Mouse (Mus musculus) kidney, embryonic 14.5 days (tissue): Measurements from ENCODE around the gene Bcar3. TPM values are rescaled to one million over a fixed set of nuclear protein-coding genes. Genes with fewer than 3 reads are reported as not detected.

Source experiments
- ATAC-seq: fragments of 200-750 bp; cut with Nextera tagmentation; 2 replicates; pipeline ENCODE4 v1.8.0; 2017; ENCODE audit warnings: moderate number of reproducible peaks, mild to moderate bottlenecking, moderate TSS enrichment, moderate library complexity; ENCODE audit not compliant: low FRiP score, low TSS enrichment
- H3K27ac ChIP-seq: fragments of 300-500 bp; sonication (generic); 2 replicates; pipeline ENCODE4 v1.5.1; 2014; ENCODE audit warnings: low read depth, mild to moderate bottlenecking, low read length, moderate library complexity, mixed read lengths
- H3K27me3 ChIP-seq: fragments of 300-500 bp; sonication (generic); 2 replicates; pipeline ENCODE4 v1.6.1; 2014; ENCODE audit warnings: mild to moderate bottlenecking, low read length; ENCODE audit not compliant: control insufficient read depth, insufficient read depth
- H3K36me3 ChIP-seq: fragments of 300-500 bp; sonication (generic); 2 replicates; pipeline ENCODE4 v1.6.1; 2014; ENCODE audit warnings: low read length, mixed read lengths; ENCODE audit not compliant: control insufficient read depth, insufficient read depth
- H3K4me1 ChIP-seq: fragments of 300-500 bp; sonication (generic); 2 replicates; pipeline ENCODE4 v1.6.1; 2014; ENCODE audit warnings: low read length, mixed read lengths; ENCODE audit not compliant: control insufficient read depth, insufficient read depth
- H3K4me2 ChIP-seq: fragments of 300-500 bp; sonication (generic); replicated peaks from 2 replicates; pipeline ENCODE4 v1.6.1; 2014; ENCODE audit warnings: low read depth, mild to moderate bottlenecking, low read length
- H3K4me3 ChIP-seq: fragments of 300-500 bp; sonication (generic); 2 replicates; pipeline ENCODE4 v1.5.1; 2014; ENCODE audit warnings: mild to moderate bottlenecking, low read length
- H3K9ac ChIP-seq: fragments of 300-500 bp; sonication (generic); 2 replicates; pipeline ENCODE4 v1.6.1; 2014; ENCODE audit warnings: low read depth, mild to moderate bottlenecking, low read length, moderate library complexity
- H3K9me3 ChIP-seq: fragments of 300-500 bp; sonication (generic); 2 replicates; pipeline ENCODE4 v1.6.1; 2016; ENCODE audit warnings: low read length; ENCODE audit not compliant: control insufficient read depth
- WGBS: fragments of 180-500 bp; shearing (Covaris S2); extraction: QIAGEN DNeasy Blood & Tissue Kit; methylation state at CpG from one replicate; pipeline ENCODE4 v1.1.7; 2014; 5-methylcytosine and 5-hydroxymethylcytosine counted together
- polyA plus RNA-seq: library from polyadenylated mRNA; unstranded; fragments of >200 nt; fragmentation: Nextera tagmentation; extraction: Ambion mirVana; gene quantifications from 2 replicates; pipeline ENCODE4 v1.2.1, GENCODE M21; 2014

Bcar3 gene
- polyA plus RNA-seq, 1 experiment from 2014 or later: 13.7 TPM

GRCm38 (mm10) chr3:122457723-122458122 lies 163.8 kb downstream of the Bcar3 start:
- H3K4me1 ChIP-seq: peaks cover 17% of the 10 kb centered on the region
- WGBS: 65% methylated on average over 1 of the region's 1 CpGs

GRCm38 (mm10) chr3:122458743-122459142 lies 164.8 kb downstream of the Bcar3 start:
- Histone ChIP-seq H3K4me2 (no peak overlapping the region), H3K27me3 (no peaks in the 10 kb centered on the region), H3K9me3 (no peaks in the 10 kb centered on the region), H3K36me3 (no peaks in the 10 kb centered on the region), H3K27ac (no peak overlapping the region), H3K4me3 (no peak overlapping the region), H3K4me1 (peaks cover 23% of the 10 kb centered on the region), H3K9ac (no peak overlapping the region)
- WGBS: 58% methylated on average over 8 of the region's 8 CpGs
- no peak for ATAC-seq

More at GRCm38 (mm10) chr3:122457723-122458122, 163.8 kb downstream of the Bcar3 start:
- H3K27me3 ChIP-seq: no peaks in the 10 kb centered on the region
- H3K4me2 ChIP-seq: no peak overlapping the region
- no peak overlapping the region for H3K9ac ChIP-seq
- no peak overlapping the region for H3K27ac ChIP-seq
- no peak for ATAC-seq
- H3K36me3 ChIP-seq: no peaks in the 10 kb centered on the region
- no peak overlapping the region for H3K4me3 ChIP-seq
- H3K9me3 ChIP-seq: no peaks in the 10 kb centered on the region

- Histone ChIP-seq H3K4me2 (no peak overlapping the region), H3K9me3 (no peaks in the 10 kb centered on the region), H3K4me1 (peaks cover 23% of the 10 kb centered on the region), H3K27me3 (no peaks in the 10 kb centered on the region), H3K9ac (no peak overlapping the region), H3K36me3 (no peaks in the 10 kb centered on the region), H3K4me3 (no peak overlapping the region), H3K27ac (peak overlapping the region; percentile 30; the same call in 1 of the 2 replicates)
- ATAC-seq: no peak
- 54% methylated on average over 8 of the region's 8 CpGs for WGBS
Observed at GRCm38 (mm10) chr3:122460848-122461511, 167.0 kb downstream of the Bcar3 start.

GRCm38 (mm10) chr3:122461512-122461881 lies 167.6 kb downstream of the Bcar3 start:
- no peak overlapping the region for H3K4me2 ChIP-seq
- H3K27ac ChIP-seq: peak overlapping the region; percentile 30; the same call in 1 of the 2 replicates
- WGBS: 78% methylated on average over 11 of the region's 11 CpGs
- no peaks in the 10 kb centered on the region for H3K27me3 ChIP-seq
- H3K36me3 ChIP-seq: no peaks in the 10 kb centered on the region
- peaks cover 23% of the 10 kb centered on the region for H3K4me1 ChIP-seq
- no peak overlapping the region for H3K4me3 ChIP-seq
- ATAC-seq: no peak
- no peak overlapping the region for H3K9ac ChIP-seq
- H3K9me3 ChIP-seq: no peaks in the 10 kb centered on the region

- peak; percentile 63 for ATAC-seq
- Histone ChIP-seq H3K36me3 (no peaks in the 10 kb centered on the region), H3K27me3 (no peaks in the 10 kb centered on the region), H3K4me2 (no peak overlapping the region), H3K4me1 (peaks cover 23% of the 10 kb centered on the region), H3K27ac (0 out of 2 replicates have a peak overlapping the region, but pooled peaks have one; percentile 4), H3K9ac (no peak overlapping the region), H3K4me3 (no peak overlapping the region), H3K9me3 (no peaks in the 10 kb centered on the region)
- 49% methylated on average over 18 of the region's 18 CpGs for WGBS
Observed at GRCm38 (mm10) chr3:122461932-122462871, 168.3 kb downstream of the Bcar3 start.

- WGBS: 75% methylated on average over 9 of the region's 9 CpGs
- H3K36me3 ChIP-seq: no peaks in the 10 kb centered on the region
- H3K27me3 ChIP-seq: no peaks in the 10 kb centered on the region
- no peak overlapping the region for H3K9ac ChIP-seq
- no peak for ATAC-seq
- H3K27ac ChIP-seq: no peak overlapping the region
- H3K4me3 ChIP-seq: no peak overlapping the region
- H3K4me1 ChIP-seq: peaks cover 23% of the 10 kb centered on the region
- no peak overlapping the region for H3K4me2 ChIP-seq
- H3K9me3 ChIP-seq: no peaks in the 10 kb centered on the region
Observed at GRCm38 (mm10) chr3:122463166-122463565, 169.2 kb downstream of the Bcar3 start.

GRCm38 (mm10) chr3:122466100-122466730 lies 172.3 kb downstream of the Bcar3 start:
- no peak; the same call in 1 of the 2 replicates for ATAC-seq

GRCm38 (mm10) chr3:122467977-122468376 lies 174.0 kb downstream of the Bcar3 start:
- no peaks in the 10 kb centered on the region for H3K27me3 ChIP-seq
- H3K4me2 ChIP-seq: no peak overlapping the region
- 74% methylated on average over 2 of the region's 2 CpGs for WGBS
- no peak overlapping the region for H3K27ac ChIP-seq
- no peak overlapping the region for H3K4me3 ChIP-seq
- peaks cover 7% of the 10 kb centered on the region; the same call in 1 of the 2 replicates for H3K4me1 ChIP-seq
- no peaks in the 10 kb centered on the region for H3K9me3 ChIP-seq
- no peak for ATAC-seq
- H3K36me3 ChIP-seq: no peaks in the 10 kb centered on the region
- no peak overlapping the region for H3K9ac ChIP-seq

More at GRCm38 (mm10) chr3:122466100-122466730, 172.3 kb downstream of the Bcar3 start:
- Histone ChIP-seq H3K4me3 (no peak overlapping the region), H3K4me2 (no peak overlapping the region), H3K36me3 (no peaks in the 10 kb centered on the region), H3K4me1 (peaks cover 21% of the 10 kb centered on the region), H3K9me3 (no peaks in the 10 kb centered on the region), H3K9ac (no peak overlapping the region), H3K27ac (no peak overlapping the region), H3K27me3 (no peaks in the 10 kb centered on the region)
- 52% methylated on average over 9 of the region's 9 CpGs for WGBS
